Mouse (Mus musculus): ENCODE results near the gene Eipr1.
"Not testable (repeated sequence)": the region's sequence is repeated elsewhere in the genome, so short reads cannot be mapped to it uniquely, and the experiment has no call there.

Eipr1 gene

DNA sequence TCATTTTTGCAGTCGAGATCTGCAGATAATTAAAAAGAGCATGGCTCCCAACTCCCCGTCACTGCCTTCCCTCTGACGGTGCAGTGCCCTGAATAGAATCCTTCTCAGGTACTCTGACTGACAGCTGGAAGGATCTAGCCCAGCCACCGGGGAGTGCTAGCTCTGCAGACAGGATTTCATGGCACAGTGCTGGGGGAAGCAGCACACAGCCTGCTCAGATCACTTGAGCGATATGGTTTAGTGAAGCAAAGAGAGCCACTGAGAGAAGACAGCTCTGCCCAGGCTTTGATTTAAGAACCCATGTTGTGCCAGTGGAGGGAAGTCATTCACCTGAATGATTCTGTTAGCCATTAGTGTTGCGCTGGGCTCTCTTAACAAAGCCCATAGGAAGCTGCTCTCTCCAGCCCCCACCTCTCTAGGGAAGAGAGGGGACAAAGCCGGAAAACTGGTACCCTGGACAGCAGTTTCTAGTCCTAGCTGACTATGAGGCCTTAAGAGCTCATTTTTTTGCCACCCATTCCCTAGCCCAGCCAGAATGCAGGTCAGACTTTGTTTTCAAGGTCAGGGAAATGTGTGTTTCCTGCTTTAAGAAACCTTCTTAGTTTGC lies 137.6 kb downstream of the Eipr1 start:
- no peak for DNase-seq (ENCODE audit: low read depth)

DNA sequence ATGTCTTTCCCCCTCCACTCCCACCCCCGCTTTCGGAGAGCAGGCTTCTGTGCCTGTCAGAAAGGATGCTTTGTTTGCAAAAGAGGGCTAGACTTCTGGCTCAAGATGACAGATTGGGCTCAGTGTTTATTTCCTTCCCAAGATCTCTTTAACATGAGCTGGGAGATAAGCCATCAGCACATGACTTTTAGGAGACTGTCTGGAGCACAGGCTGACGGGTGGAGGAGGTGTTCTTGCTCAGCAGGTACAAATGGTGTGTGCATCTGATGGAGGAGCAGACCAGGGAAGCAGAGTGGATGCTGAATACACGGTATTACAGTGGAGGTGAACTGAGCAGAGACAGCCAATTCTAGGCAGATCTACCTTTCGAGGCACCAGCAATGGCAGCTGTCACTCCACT lies 139.9 kb downstream of the Eipr1 start:
- DNase-seq (ENCODE audit: low read depth), result no peak

DNA sequence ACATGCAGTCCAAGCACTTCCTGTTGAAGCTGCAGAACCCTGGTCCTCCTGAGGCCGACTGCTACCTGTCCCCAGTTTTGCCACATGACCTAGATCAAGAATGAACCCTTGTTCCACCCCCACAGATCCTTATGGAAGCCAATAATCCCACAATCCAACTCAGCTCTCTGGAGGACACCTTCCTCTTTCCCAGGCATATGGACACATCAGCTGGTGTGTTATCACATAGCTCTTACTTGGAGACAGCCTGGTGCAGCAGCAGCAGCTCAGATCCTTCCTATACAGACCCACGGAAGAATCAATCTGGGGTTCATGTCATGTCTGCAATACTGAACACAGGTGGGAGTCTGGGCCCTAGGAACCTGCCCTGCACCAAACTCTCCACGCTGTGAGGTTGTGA lies 145.0 kb downstream of the Eipr1 start:
- no peak for DNase-seq (ENCODE audit: low read depth)

DNA sequence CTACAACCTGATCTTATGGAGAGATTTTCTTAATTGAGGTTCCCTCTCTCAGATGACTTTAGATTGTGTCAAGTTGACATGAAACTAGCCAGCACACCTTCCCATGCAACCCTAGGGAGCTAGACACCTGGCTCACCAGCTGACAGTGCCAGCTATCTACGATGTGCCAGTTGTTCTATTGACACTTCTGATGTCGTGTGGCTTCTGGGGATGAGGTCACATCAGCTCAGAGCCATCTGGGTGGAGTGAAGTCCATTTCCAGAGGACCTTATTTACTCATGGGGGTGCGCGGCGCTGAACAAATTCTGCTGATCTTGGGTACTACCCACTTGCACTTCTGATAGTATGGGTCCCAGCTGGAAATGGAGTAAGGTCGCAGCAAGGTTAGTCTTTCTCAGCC lies 146.7 kb downstream of the Eipr1 start:
- DNase-seq (ENCODE audit: low read depth), result no peak

DNA sequence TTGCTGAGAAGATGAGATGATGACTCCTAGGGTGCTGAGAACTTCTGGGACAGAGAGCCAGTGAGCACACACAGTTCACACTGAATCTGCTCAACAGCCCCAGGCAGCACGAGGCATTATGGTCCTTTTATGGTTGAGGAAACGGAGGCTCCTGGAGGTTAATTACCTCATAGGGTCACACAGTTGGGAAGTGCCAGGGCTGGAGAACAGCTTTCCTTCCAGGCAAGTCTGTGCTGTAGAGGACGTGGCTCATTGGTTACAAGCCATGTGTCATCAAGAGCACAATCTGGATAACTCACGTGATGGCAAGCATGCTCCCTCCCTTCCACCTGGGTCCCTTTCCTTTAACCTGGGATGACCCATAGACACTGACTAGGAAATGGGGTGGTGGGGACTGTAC lies 148.1 kb downstream of the Eipr1 start:
- DNase-seq (ENCODE audit: low read depth), result no peak

DNA sequence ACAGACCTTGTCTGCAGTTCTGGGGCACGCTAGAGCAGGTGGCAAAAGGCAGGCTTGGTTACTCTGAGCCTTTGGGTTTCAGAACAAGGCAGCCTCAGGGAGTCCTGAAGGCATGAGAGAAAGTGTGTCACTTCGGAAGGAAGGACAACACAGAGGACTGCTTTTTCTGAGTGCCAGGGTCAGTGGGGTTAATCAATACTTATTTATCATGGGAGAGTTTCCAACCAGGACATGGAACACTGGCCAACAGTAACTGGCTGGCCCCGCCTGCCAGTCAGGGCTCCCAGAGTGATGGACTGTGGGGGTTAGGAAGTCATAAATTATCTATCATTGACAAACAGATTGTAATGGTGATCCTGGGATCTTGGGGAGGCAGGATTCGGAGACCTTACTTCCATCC lies 148.7 kb downstream of the Eipr1 start:
- DNase-seq (ENCODE audit: low read depth), result no peak

DNA sequence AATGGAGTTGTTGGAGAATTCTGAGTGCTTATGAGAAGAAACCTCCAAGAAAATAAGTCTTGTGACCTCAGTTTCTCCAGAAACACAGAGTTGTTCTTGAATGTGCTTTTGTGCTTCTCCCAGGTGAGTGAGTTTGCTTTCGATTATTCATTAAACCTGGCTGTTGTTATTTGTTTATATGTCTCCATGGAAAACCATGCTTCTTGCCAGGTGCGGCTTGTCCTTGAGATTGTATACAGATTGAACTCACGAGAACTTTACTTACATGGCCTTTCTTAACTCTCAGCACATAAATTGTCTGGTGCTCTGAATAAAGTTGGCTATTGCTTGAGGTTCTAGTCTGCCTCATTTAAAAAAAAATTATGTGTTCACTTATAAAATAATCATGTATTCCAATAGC lies 150.5 kb downstream of the Eipr1 start:
- DNase-seq (ENCODE audit: low read depth), result no peak

DNA sequence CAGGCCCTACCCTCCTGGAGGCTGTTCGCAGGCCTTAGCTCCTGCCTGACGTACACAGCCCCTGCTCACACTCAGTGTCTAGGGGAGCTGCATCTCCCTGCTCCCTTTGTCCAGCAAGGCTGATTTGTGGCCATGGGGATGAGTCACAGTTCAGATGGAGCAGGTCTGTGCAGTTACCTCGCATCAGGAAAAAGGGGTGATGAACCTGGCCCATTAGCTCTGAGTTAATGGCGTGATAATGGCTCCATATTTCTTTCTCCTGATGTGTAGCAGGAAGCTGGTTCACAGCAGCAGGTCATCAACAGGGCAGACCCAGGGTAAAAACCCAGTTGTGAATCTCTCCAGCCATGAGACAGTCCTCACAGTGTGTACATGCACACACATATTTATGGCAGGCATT lies 151.5 kb downstream of the Eipr1 start:
- DNase-seq (ENCODE audit: low read depth), result no peak

DNA sequence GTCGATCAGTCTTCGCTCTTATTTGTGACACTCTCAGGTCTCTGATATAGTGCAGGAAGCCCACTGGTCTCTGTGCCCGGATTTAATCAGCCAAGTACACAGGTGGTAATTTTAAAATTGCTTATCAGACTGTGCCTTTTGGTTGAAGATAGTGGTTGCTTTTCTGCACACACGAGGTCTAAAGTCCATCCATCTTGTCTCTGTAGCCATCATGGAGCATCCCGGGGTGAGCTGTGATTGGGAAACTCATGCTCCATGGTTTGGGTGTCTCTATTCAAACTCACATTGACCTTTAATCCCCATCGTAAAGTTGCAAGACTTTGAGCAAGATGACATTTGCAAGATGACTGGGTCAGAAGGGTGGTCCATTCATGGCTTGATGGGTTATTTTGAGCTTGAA lies 153.9 kb downstream of the Eipr1 start:
- no peak for DNase-seq (ENCODE audit: low read depth)

DNA sequence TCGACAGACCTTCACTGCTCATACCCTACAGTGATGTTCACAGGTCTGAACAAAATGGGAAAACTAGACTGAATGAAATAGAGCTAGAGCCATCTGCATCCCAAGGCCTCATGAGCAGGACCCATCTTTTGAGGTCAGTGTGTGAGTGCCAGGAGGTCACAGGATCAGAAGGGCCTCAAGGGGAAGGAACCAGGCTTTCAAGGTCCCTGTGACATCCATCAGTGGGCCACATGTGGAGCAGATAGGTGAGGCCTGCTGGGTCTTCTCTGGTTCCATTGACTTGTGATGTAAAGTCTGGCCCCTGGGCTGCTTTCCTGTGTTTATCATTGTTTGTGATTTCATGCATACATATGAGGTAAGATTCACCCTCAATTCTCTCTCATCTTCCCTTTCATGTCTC lies 154.4 kb downstream of the Eipr1 start:
- DNase-seq (ENCODE audit: low read depth), result no peak

DNA sequence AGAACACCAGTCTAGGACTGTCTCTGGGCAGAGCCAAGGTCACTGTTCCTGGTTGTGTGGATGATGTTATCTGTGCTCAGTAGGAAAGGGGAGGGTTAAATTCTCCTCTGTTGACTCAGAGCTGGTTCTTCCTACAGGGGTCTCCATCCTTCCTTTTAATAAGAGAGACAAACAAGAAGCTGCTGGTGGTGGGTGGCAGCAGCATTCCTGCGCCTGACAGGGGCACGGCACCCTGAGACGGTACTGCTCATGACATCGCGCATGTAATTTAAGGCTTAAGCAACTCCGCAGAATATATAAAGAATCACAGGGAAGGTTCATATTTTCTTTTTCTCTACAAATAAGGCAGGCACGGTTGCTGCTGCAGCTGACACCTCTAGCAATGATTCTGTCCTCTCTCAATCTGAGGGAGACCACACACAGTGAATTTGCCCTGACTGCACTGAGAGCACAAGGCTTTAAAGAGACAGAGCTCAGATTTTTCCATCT lies 155.2 kb downstream of the Eipr1 start:
- no peak for DNase-seq (ENCODE audit: low read depth)

DNA sequence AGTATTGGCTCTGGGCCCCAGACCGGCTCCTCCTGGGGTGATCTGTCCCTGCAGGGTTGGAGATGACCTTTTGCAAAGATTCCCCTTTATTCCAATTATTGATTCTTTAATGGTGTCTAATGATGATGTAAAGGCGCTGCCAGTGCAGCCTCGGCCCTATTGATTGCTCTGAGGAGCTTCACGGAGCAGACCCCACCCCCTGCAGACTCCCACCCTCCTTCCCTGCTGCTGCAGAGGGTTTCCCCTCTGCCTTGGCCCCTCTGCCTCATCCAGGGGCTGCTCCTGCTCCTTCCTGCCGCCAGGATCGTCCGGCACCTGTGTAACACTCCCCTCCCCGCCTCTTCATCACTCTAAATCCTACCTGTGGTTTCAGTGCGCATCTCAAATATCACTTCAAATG lies 156.2 kb downstream of the Eipr1 start:
- no peak for DNase-seq (ENCODE audit: low read depth)

DNA sequence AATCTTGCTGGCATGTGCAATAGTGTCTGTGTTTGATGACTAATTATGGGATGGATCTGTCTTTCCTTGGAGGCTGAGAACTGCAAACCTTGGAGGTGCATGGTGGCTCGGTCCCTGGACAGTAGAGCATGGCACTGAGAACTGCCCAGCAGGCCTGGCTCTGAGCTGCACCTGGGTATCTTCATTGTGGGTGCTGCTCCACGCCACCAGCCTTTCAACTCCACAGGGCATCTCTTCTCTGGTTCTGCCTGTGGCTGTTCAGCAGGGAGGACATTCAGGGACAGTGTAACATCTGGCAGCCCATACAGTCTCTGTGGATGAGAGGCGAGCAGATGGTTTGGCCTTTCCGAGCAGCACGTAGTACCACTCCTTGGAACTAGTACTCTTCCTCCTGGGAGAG lies 158.2 kb downstream of the Eipr1 start:
- DNase-seq (ENCODE audit: low read depth), result no peak

DNA sequence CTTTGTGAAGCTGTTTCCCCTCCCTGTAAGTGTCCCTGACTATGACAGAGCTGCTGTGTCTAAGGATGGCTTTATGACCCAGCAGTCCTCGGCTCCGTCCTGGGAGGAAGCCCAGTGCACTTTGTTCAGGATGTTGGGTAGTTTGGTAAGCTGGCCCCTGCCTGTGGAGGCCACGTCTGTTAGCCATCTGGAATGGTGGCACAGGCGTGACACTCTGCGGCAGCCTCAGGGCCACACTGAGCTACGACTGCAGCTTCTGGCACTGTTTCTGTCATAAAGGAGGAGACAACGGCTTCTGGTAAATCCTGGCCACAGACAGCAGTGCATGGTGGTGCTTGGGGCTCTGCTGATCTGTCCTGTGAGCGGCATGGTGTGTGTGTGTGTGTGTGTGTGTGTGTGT lies 159.0 kb downstream of the Eipr1 start:
- no peak for DNase-seq (ENCODE audit: low read depth)

DNA sequence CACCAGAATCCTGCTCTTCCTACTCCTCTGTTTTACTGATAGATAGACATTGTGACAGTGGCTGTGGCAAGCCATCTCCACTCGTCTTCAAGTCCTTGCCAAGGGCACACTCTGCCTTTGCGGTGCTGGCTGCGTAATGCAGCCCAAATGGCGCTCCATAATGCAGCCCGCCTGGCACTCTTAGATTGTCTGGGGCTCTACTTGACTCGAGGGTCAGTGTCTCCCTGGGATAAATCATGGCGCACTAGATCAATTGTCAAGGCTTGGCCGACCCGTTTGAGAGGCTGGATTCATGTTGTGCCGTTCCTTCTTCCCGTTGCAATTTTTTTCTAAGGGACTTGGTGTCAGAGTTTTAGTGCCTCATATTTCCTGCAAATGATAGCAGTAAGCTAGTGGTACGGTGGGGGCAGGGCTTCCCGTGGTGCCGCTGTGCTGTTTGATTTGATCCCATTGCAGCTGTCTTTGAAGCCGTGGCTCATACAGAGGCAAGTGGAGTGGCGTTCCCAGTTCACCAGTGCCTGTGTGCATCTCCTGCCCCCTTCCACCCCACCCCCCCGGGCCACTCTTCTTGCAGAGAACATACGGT lies 160.8 kb downstream of the Eipr1 start:
- no peak for DNase-seq (ENCODE audit: low read depth)

DNA sequence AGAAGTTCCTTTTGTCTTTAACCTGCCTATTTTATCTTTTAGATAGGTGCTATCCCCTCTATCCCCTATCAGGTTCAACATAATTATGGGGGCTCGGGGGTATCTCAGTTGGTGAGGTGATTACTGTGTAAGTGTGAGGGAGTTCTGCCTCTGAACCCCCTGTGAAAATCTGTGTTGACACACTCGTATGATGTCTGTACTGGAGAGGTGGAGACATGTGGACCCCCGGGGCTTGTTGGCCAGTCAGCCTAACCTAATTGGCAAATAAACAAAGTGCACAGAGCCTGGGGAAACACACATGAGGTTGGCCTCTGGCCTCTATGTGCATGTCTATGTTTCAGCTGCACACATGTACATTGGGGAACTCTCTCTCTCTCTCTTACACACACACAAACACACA lies 161.5 kb downstream of the Eipr1 start:
- DNase-seq (ENCODE audit: low read depth), result no peak

DNA sequence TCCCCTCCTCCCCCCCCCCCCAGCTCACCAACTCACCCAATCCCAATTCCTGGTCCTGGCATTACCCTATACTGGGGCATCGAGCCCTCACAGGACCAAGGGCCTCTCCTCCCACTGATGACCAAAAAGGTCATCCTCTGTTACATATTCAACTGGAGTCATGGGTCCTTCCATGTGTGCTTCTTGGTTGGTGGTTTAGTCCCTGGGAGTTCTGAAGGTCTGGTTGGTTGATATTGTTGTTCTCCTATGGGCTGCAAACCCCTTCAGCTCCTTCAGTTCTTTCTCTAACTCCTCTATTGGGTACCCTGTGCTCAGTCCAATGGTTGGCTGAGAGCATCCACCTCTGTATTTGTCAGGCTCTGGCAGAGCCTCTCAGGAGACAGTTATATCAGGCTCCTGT lies 162.5 kb downstream of the Eipr1 start:
- DNase-seq (ENCODE audit: low read depth), result not testable (repeated sequence)

Measured in c-Kit-positive CD71-negative TER-119-negative erythroid progenitor cells, embryonic 14.5 days (primary cell).